Mouse (Mus musculus): ENCODE measurements at regions not wholly inside any gene's neighbourhood (a gene's known extent, or its start where the extent isn't known, plus 50 kb on each side); places are given as distances from the start of the nearest gene placed in this dataset.
"Not testable (repeated sequence)": the region's sequence is repeated elsewhere in the genome, so short reads cannot be mapped to it uniquely, and the experiment has no call there.

GRCm38 (mm10) chr15:3909471-3909870, 69.9 kb downstream of the Fbxo4 start:
- no peaks in the 10 kb centered on the region for H3K4me1 ChIP-seq (ENCODE audit: control insufficient read depth, insufficient read depth, insufficient read length, low read length)
- H3K27ac ChIP-seq (replicated peaks; ENCODE audit: low read depth, low read length) = peak overlapping the region; percentile 34; the same call in 1 of the 2 replicates
- no peak overlapping the region for H3K4me3 ChIP-seq (ENCODE audit: insufficient read depth, low read depth, low read length)

- no peak overlapping the region for H3K27ac ChIP-seq (replicated peaks; ENCODE audit: low read depth, low read length)
- no peaks in the 10 kb centered on the region for H3K4me1 ChIP-seq (ENCODE audit: control insufficient read depth, insufficient read depth, insufficient read length, low read length)
- H3K4me3 ChIP-seq (ENCODE audit: insufficient read depth, low read depth, low read length) = no peak overlapping the region
These were observed 70.7 kb downstream of the Fbxo4 start for GRCm38 (mm10) chr15:3908721-3909120.

GRCm38 (mm10) chr15:3905548-3905947, 73.8 kb downstream of the Fbxo4 start:
- no peak overlapping the region for H3K27ac ChIP-seq (replicated peaks; ENCODE audit: low read depth, low read length)
- no peak overlapping the region for H3K4me3 ChIP-seq (ENCODE audit: insufficient read depth, low read depth, low read length)
- no peaks in the 10 kb centered on the region for H3K4me1 ChIP-seq (ENCODE audit: control insufficient read depth, insufficient read depth, insufficient read length, low read length)

GRCm38 (mm10) chr15:3878429-3878828, 100.9 kb downstream of the Fbxo4 start:
- Histone ChIP-seq H3K4me3 (ENCODE audit: insufficient read depth, low read depth, low read length) (no peak overlapping the region), H3K27ac (replicated peaks; ENCODE audit: low read depth, low read length) (peak overlapping the region; percentile 85), H3K4me1 (ENCODE audit: control insufficient read depth, insufficient read depth, insufficient read length, low read length) (no peaks in the 10 kb centered on the region)

- Histone ChIP-seq H3K4me3 (ENCODE audit: insufficient read depth, low read depth, low read length) (no peak overlapping the region), H3K4me1 (ENCODE audit: control insufficient read depth, insufficient read depth, insufficient read length, low read length) (no peaks in the 10 kb centered on the region), H3K27ac (replicated peaks; ENCODE audit: low read depth, low read length) (peak overlapping the region; percentile 90)
These were observed 101.9 kb downstream of the Fbxo4 start for GRCm38 (mm10) chr15:3877506-3877905.

GRCm38 (mm10) chr15:3875210-3875861, 104.0 kb downstream of the Fbxo4 start:
- not testable (repeated sequence) for H3K4me3 ChIP-seq (ENCODE audit: insufficient read depth, low read depth, low read length)

GRCm38 (mm10) chr15:3831802-3832201, 147.6 kb downstream of the Fbxo4 start:
- H3K4me3 ChIP-seq (ENCODE audit: insufficient read depth, low read depth, low read length) = no peak overlapping the region
- H3K4me1 ChIP-seq (ENCODE audit: control insufficient read depth, insufficient read depth, insufficient read length, low read length) = no peaks in the 10 kb centered on the region
- no peak overlapping the region for H3K27ac ChIP-seq (replicated peaks; ENCODE audit: low read depth, low read length)

More at GRCm38 (mm10) chr15:3875210-3875861, 104.0 kb downstream of the Fbxo4 start:
- H3K4me1 ChIP-seq (ENCODE audit: control insufficient read depth, insufficient read depth, insufficient read length, low read length); H3K27ac ChIP-seq (replicated peaks; ENCODE audit: low read depth, low read length): not testable (repeated sequence)

- Histone ChIP-seq H3K4me3 (ENCODE audit: insufficient read depth, low read depth, low read length) (no peak overlapping the region), H3K4me1 (ENCODE audit: control insufficient read depth, insufficient read depth, insufficient read length, low read length) (no peaks in the 10 kb centered on the region), H3K27ac (replicated peaks; ENCODE audit: low read depth, low read length) (no peak overlapping the region)
These were observed 173.9 kb downstream of the Fbxo4 start for GRCm38 (mm10) chr15:3805430-3805829.

- Histone ChIP-seq H3K4me1 (ENCODE audit: control insufficient read depth, insufficient read depth, insufficient read length, low read length) (no peaks in the 10 kb centered on the region), H3K27ac (replicated peaks; ENCODE audit: low read depth, low read length) (no peak overlapping the region), H3K4me3 (ENCODE audit: insufficient read depth, low read depth, low read length) (no peak overlapping the region)
These were observed 192.6 kb upstream of the Ghr start for GRCm38 (mm10) chr15:3775865-3776264.

- no peak overlapping the region for H3K4me3 ChIP-seq (ENCODE audit: insufficient read depth, low read depth, low read length)
- no peak overlapping the region for H3K27ac ChIP-seq (replicated peaks; ENCODE audit: low read depth, low read length)
- H3K4me1 ChIP-seq (ENCODE audit: control insufficient read depth, insufficient read depth, insufficient read length, low read length) = no peaks in the 10 kb centered on the region
These were observed 189.0 kb upstream of the Ghr start for GRCm38 (mm10) chr15:3772228-3772789.

GRCm38 (mm10) chr15:3770312-3770711, 187.0 kb upstream of the Ghr start:
- H3K4me1 ChIP-seq (ENCODE audit: control insufficient read depth, insufficient read depth, insufficient read length, low read length) = no peaks in the 10 kb centered on the region
- no peak overlapping the region for H3K4me3 ChIP-seq (ENCODE audit: insufficient read depth, low read depth, low read length)
- H3K27ac ChIP-seq (replicated peaks; ENCODE audit: low read depth, low read length) = no peak overlapping the region

- no peaks in the 10 kb centered on the region for H3K4me1 ChIP-seq (ENCODE audit: control insufficient read depth, insufficient read depth, insufficient read length, low read length)
- no peak overlapping the region for H3K27ac ChIP-seq (replicated peaks; ENCODE audit: low read depth, low read length)
- no peak overlapping the region for H3K4me3 ChIP-seq (ENCODE audit: insufficient read depth, low read depth, low read length)
These were observed 181.4 kb upstream of the Ghr start for GRCm38 (mm10) chr15:3764726-3765125.

- no peak overlapping the region for H3K27ac ChIP-seq (replicated peaks; ENCODE audit: low read depth, low read length)
- H3K4me3 ChIP-seq (ENCODE audit: insufficient read depth, low read depth, low read length) = no peak overlapping the region
- H3K4me1 ChIP-seq (ENCODE audit: control insufficient read depth, insufficient read depth, insufficient read length, low read length) = no peaks in the 10 kb centered on the region
These were observed 177.1 kb upstream of the Ghr start for GRCm38 (mm10) chr15:3760396-3760795.

GRCm38 (mm10) chr15:3755636-3756035, 172.3 kb upstream of the Ghr start:
- Histone ChIP-seq H3K4me1 (ENCODE audit: control insufficient read depth, insufficient read depth, insufficient read length, low read length) (no peaks in the 10 kb centered on the region), H3K27ac (replicated peaks; ENCODE audit: low read depth, low read length) (no peak overlapping the region), H3K4me3 (ENCODE audit: insufficient read depth, low read depth, low read length) (no peak overlapping the region)

GRCm38 (mm10) chr15:3748072-3748471, 164.8 kb upstream of the Ghr start:
- H3K4me1 ChIP-seq (ENCODE audit: control insufficient read depth, insufficient read depth, insufficient read length, low read length); H3K27ac ChIP-seq (replicated peaks; ENCODE audit: low read depth, low read length); H3K4me3 ChIP-seq (ENCODE audit: insufficient read depth, low read depth, low read length): not testable (repeated sequence)

- no peak overlapping the region for H3K4me3 ChIP-seq (ENCODE audit: insufficient read depth, low read depth, low read length)
- H3K27ac ChIP-seq (replicated peaks; ENCODE audit: low read depth, low read length) = no peak overlapping the region
- H3K4me1 ChIP-seq (ENCODE audit: control insufficient read depth, insufficient read depth, insufficient read length, low read length) = no peaks in the 10 kb centered on the region
These were observed 160.0 kb upstream of the Ghr start for GRCm38 (mm10) chr15:3743168-3743814.

Measured in brown adipose tissue, adult 24 weeks (tissue).